Mouse (Mus musculus): ENCODE results near the gene Notum. TPM values are rescaled to one million over a fixed set of nuclear protein-coding genes. Genes with fewer than 3 reads are reported as not detected.

Gene Notum
- polyA plus RNA-seq, 1 experiment from 2014 or later = 8.8 TPM

- no peak for ATAC-seq (ENCODE audit: insufficient number of reproducible peaks, insufficient read depth, low FRiP score, low TSS enrichment, low read depth)
- H3K36me3 ChIP-seq = peaks cover 38% of the 10 kb centered on the region
- H3K4me3 ChIP-seq (replicated peaks) = no peak overlapping the region
- no peak overlapping the region for H3K4me2 ChIP-seq
- H3K4me1 ChIP-seq (replicated peaks) = peaks cover 39% of the 10 kb centered on the region
- 81% methylated on average over 22 of the region's 22 CpGs for WGBS
- H3K27me3 ChIP-seq = no peaks in the 10 kb centered on the region
- no peak overlapping the region for H3K27ac ChIP-seq
- no peaks in the 10 kb centered on the region for H3K9me3 ChIP-seq
- no peak overlapping the region for H3K9ac ChIP-seq (replicated peaks)
Observed at GRCm38 (mm10) chr11:120627468-120628300, 33.3 kb downstream of the Notum start.

DNA sequence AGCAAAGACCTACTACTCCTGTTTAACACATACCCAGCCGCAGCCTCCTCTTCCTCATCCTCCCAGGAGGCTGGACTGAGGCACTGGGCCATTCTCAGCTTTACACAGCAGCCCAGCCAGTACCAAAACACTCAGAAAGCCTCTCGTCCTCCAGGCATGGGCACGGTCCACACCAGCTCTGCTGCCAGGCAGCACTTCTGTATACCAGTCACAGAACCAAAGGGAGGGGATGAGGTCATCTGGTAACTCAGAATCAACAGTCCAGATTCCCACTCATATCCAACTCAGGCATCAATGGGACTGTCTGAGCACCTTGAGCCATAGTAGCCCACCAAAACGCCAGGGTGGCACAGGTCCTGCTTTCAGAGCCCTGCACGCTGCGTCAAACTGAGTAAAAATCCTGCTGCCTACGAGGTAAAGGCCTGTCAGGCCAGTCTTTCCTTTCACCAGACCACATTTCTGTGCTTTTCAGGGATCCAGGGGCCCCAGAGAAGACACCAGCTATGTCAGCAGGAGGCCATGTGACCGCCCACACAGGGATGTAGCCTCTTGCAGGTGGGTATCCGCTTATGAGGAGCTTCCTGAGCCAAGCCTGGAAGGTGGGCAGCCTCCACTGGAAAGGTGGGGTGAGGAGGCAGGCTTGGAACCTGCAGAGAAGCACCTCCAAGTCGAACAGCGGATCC lies 34.0 kb downstream of the Notum start:
- no peak for ATAC-seq (ENCODE audit: insufficient number of reproducible peaks, insufficient read depth, low FRiP score, low TSS enrichment, low read depth)
- H3K4me2 ChIP-seq = no peak overlapping the region
- no peak overlapping the region for H3K27ac ChIP-seq
- 91% methylated on average over 11 of the region's 11 CpGs for WGBS
- no peak overlapping the region for H3K9ac ChIP-seq (replicated peaks)
- H3K36me3 ChIP-seq = peaks cover 46% of the 10 kb centered on the region
- no peaks in the 10 kb centered on the region for H3K27me3 ChIP-seq
- H3K4me1 ChIP-seq (replicated peaks) = peaks cover 33% of the 10 kb centered on the region
- no peak overlapping the region for H3K4me3 ChIP-seq (replicated peaks)
- no peaks in the 10 kb centered on the region for H3K9me3 ChIP-seq

- no peak for ATAC-seq (ENCODE audit: insufficient number of reproducible peaks, insufficient read depth, low FRiP score, low TSS enrichment, low read depth)
- Histone ChIP-seq H3K4me2 (peak within 1 kb of the TSS; percentile 99), H3K27ac (peak within 1 kb of the TSS; percentile 80), H3K4me1 (replicated peaks) (peaks cover 18% of the 10 kb centered on the region), H3K9me3 (no peaks in the 10 kb centered on the region), H3K4me3 (replicated peaks) (peak within 1 kb of the TSS; percentile 98), H3K27me3 (no peaks in the 10 kb centered on the region), H3K36me3 (peaks cover 61% of the 10 kb centered on the region), H3K9ac (replicated peaks) (peak within 1 kb of the TSS; percentile 77)
- WGBS = 15% methylated on average over 5 of the region's 5 CpGs
Observed at GRCm38 (mm10) chr11:120625152-120625775, 35.7 kb downstream of the Notum start, which contains the start of gene Sirt7. Gene Sirt7, minus strand, starts transcription at chr11:120625240.

- under 1% methylated on average over 52 of the region's 53 CpGs for WGBS
- H3K9me3 ChIP-seq = no peaks in the 10 kb centered on the region
- peak; percentile 61; the same call in 1 of the 2 replicates for ATAC-seq (ENCODE audit: insufficient number of reproducible peaks, insufficient read depth, low FRiP score, low TSS enrichment, low read depth)
- H3K9ac ChIP-seq (replicated peaks) = peak overlapping the region; percentile 77
- H3K27me3 ChIP-seq = no peaks in the 10 kb centered on the region
- H3K4me1 ChIP-seq (replicated peaks) = peaks cover 12% of the 10 kb centered on the region
- H3K4me2 ChIP-seq = peak overlapping the region; percentile 99
- H3K36me3 ChIP-seq = peaks cover 65% of the 10 kb centered on the region
- peak overlapping the region; percentile 80 for H3K27ac ChIP-seq
- peak overlapping the region; percentile 98 for H3K4me3 ChIP-seq (replicated peaks)
Observed at GRCm38 (mm10) chr11:120624680-120625111, 36.3 kb downstream of the Notum start.

DNA sequence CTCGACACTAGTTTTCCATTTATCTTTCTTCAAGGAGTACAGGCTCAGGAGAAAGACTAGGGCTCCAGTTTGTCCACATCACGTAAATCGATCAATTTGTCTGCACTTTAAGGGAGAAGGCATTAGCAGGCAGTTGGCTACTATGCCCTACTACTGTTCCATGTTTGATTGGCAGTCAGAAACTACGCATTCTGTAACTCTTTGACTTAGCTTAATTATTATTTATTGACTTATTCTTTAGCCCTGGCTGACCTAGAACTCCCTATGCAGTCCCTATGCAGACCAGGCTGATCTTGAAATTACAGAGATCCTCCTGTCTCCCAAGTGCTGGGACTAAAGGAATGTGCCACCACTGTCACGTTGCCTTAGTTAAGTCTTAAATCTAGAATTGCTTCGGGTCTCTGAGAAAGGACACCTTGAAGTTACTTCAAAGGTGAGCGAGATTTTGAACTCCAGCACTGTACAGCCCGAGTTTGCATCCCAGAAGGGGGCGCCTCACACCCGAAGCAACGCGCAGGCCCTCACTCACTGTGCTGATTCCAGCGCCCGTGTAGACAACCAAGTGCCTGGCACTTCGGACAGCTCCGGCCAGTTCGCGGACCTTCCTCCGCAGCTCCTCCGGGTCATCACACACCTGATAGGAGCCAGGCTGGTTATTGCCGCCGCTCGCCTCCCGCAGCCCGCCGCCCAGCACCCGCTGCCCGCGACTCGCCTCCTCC lies 36.9 kb downstream of the Notum start:
- peak overlapping the region; percentile 99 for H3K4me2 ChIP-seq
- peak overlapping the region; percentile 77 for H3K9ac ChIP-seq (replicated peaks)
- ATAC-seq (ENCODE audit: insufficient number of reproducible peaks, insufficient read depth, low FRiP score, low TSS enrichment, low read depth) = peak; percentile 52; the same call in 1 of the 2 replicates
- peak overlapping the region; percentile 98 for H3K4me3 ChIP-seq (replicated peaks)
- no peaks in the 10 kb centered on the region for H3K27me3 ChIP-seq
- peaks cover 62% of the 10 kb centered on the region for H3K36me3 ChIP-seq
- 13% methylated on average over 30 of the region's 30 CpGs for WGBS
- H3K4me1 ChIP-seq (replicated peaks) = peaks cover 11% of the 10 kb centered on the region
- H3K9me3 ChIP-seq = no peaks in the 10 kb centered on the region
- H3K27ac ChIP-seq = peak overlapping the region; percentile 80

- WGBS = 88% methylated on average over 6 of the region's 6 CpGs
- H3K4me1 ChIP-seq (replicated peaks) = peaks cover 14% of the 10 kb centered on the region
Observed at GRCm38 (mm10) chr11:120622805-120623204, 38.2 kb downstream of the Notum start.

GRCm38 (mm10) chr11:120620195-120620594 lies 40.8 kb downstream of the Notum start:
- Histone ChIP-seq H3K9me3 (no peaks in the 10 kb centered on the region), H3K9ac (replicated peaks) (no peak overlapping the region; the same call in 1 of the 2 replicates), H3K4me2 (no peak overlapping the region), H3K4me3 (replicated peaks) (no peak overlapping the region), H3K4me1 (replicated peaks) (peaks cover 24% of the 10 kb centered on the region), H3K36me3 (peaks cover 56% of the 10 kb centered on the region), H3K27ac (no peak overlapping the region), H3K27me3 (no peaks in the 10 kb centered on the region)
- 92% methylated on average over 14 of the region's 14 CpGs for WGBS
- no peak for ATAC-seq (ENCODE audit: insufficient number of reproducible peaks, insufficient read depth, low FRiP score, low TSS enrichment, low read depth)

More at GRCm38 (mm10) chr11:120622805-120623204, 38.2 kb downstream of the Notum start:
- no peaks in the 10 kb centered on the region for H3K9me3 ChIP-seq
- no peak overlapping the region for H3K9ac ChIP-seq (replicated peaks)
- H3K36me3 ChIP-seq = peaks cover 66% of the 10 kb centered on the region
- H3K27me3 ChIP-seq = no peaks in the 10 kb centered on the region
- ATAC-seq (ENCODE audit: insufficient number of reproducible peaks, insufficient read depth, low FRiP score, low TSS enrichment, low read depth) = no peak
- H3K4me2 ChIP-seq = no peak overlapping the region
- H3K4me3 ChIP-seq (replicated peaks) = no peak overlapping the region
- no peak overlapping the region for H3K27ac ChIP-seq

- Histone ChIP-seq H3K27ac (no peak overlapping the region), H3K27me3 (no peaks in the 10 kb centered on the region), H3K9ac (replicated peaks) (no peak overlapping the region), H3K4me1 (replicated peaks) (peaks cover 18% of the 10 kb centered on the region), H3K36me3 (peaks cover 67% of the 10 kb centered on the region), H3K4me2 (no peak overlapping the region), H3K4me3 (replicated peaks) (no peak overlapping the region), H3K9me3 (no peaks in the 10 kb centered on the region)
- no peak for ATAC-seq (ENCODE audit: insufficient number of reproducible peaks, insufficient read depth, low FRiP score, low TSS enrichment, low read depth)
- 94% methylated on average over 25 of the region's 25 CpGs for WGBS
Observed at GRCm38 (mm10) chr11:120618619-120619535, 42.1 kb downstream of the Notum start.

GRCm38 (mm10) chr11:120617519-120618112 lies 43.4 kb downstream of the Notum start, which contains the start of gene Pcyt2:
Gene Pcyt2, minus strand, starts transcription at chr11:120617936.
- no peaks in the 10 kb centered on the region for H3K27me3 ChIP-seq
- peak within 1 kb of the TSS; percentile 78 for H3K9ac ChIP-seq (replicated peaks)
- H3K36me3 ChIP-seq = peaks cover 75% of the 10 kb centered on the region
- peak within 1 kb of the TSS; percentile 45 for H3K27ac ChIP-seq
- peaks cover 17% of the 10 kb centered on the region for H3K4me1 ChIP-seq (replicated peaks)
- peak; percentile 91 for ATAC-seq (ENCODE audit: insufficient number of reproducible peaks, insufficient read depth, low FRiP score, low TSS enrichment, low read depth)
- H3K9me3 ChIP-seq = no peaks in the 10 kb centered on the region
- WGBS = under 1% methylated on average over 54 of the region's 56 CpGs
- peak within 1 kb of the TSS; percentile 83 for H3K4me2 ChIP-seq
- H3K4me3 ChIP-seq (replicated peaks) = peak within 1 kb of the TSS; percentile 77

Data from limb, embryonic 12.5 days (tissue).